Mouse (Mus musculus) cerebellum, adult 18-20 months (tissue): ENCODE data around the gene Uap1.
A peak's percentile ranks its signal among the peaks of the same experiment; 100 is the strongest.
"Not testable (repeated sequence)": the region's sequence is repeated elsewhere in the genome, so short reads cannot be mapped to it uniquely, and the experiment has no call there.

Experiments
- DNase-seq, 2 experiments: peaks; one replicate each; pipeline ENCODE4 v3.0.0; 2021

Uap1 gene

GRCm38 (mm10) chr1:170110516-170111332, 64.0 kb downstream of the Uap1 start, which contains the start of gene Ddr2:
TSS of gene Ddr2 (minus strand) at chr1:170110762.
- peak; percentile 31 to 43 for DNase-seq

- peak in 1 of 2 experiments; percentile 12 for DNase-seq
These were observed 64.8 kb downstream of the Uap1 start for GRCm38 (mm10) chr1:170109776-170110515.

- not testable (repeated sequence) for DNase-seq
These were observed 71.9 kb downstream of the Uap1 start for GRCm38 (mm10) chr1:170102814-170103213.
